Mouse (Mus musculus) intestine, embryonic 16.5 days (tissue): ENCODE results near the gene Mycl. TPM values are rescaled to one million over a fixed set of nuclear protein-coding genes. Genes with fewer than 3 reads are reported as not detected.
A peak's percentile ranks its signal among the peaks of the same experiment; 100 is the strongest.
"Not testable (repeated sequence)": the region's sequence is repeated elsewhere in the genome, so short reads cannot be mapped to it uniquely, and the experiment has no call there.

ENCODE experiments used
- ATAC-seq: fragments of 200-750 bp; cut with Nextera tagmentation; 2 replicates; pipeline ENCODE4 v1.8.0; 2017; ENCODE audit warnings: moderate TSS enrichment, moderate library complexity
- H3K27ac ChIP-seq: fragments of 300-500 bp; sonication (generic); 2 replicates; pipeline ENCODE4 v1.5.1; 2014; ENCODE audit warnings: mild to moderate bottlenecking, low read length
- H3K27me3 ChIP-seq: fragments of 300-500 bp; sonication (generic); replicated peaks from 2 replicates; pipeline ENCODE4 v1.6.1; 2014; ENCODE audit warnings: low read length, control low read depth, mixed read lengths; ENCODE audit not compliant: control insufficient read depth, insufficient read depth
- H3K36me3 ChIP-seq: fragments of 300-500 bp; sonication (generic); 2 replicates; pipeline ENCODE4 v1.6.1; 2014; ENCODE audit warnings: low read length, control low read depth; ENCODE audit not compliant: control insufficient read depth, insufficient read depth
- H3K4me1 ChIP-seq: fragments of 300-500 bp; sonication (generic); 2 replicates; pipeline ENCODE4 v1.6.1; 2014; ENCODE audit warnings: low read length, control low read depth, mixed read lengths; ENCODE audit not compliant: control insufficient read depth, insufficient read depth
- H3K4me2 ChIP-seq: fragments of 300-500 bp; sonication (generic); 2 replicates; pipeline ENCODE4 v1.6.1; 2014; ENCODE audit warnings: low read depth, low read length, control low read depth
- H3K4me3 ChIP-seq: fragments of 300-500 bp; sonication (generic); 2 replicates; pipeline ENCODE4 v1.5.1; 2014; ENCODE audit warnings: mild to moderate bottlenecking, low read length
- H3K9ac ChIP-seq: fragments of 300-500 bp; sonication (generic); 2 replicates; pipeline ENCODE4 v1.6.1; 2014; ENCODE audit warnings: low read depth, low read length
- H3K9me3 ChIP-seq: fragments of 300-500 bp; sonication (generic); 2 replicates; pipeline ENCODE4 v1.6.1; 2016; ENCODE audit warnings: low read length, control low read depth; ENCODE audit not compliant: control insufficient read depth
- WGBS: fragments of 180-500 bp; shearing (Covaris S2); extraction: QIAGEN DNeasy Blood & Tissue Kit; methylation state at CpG from one replicate; pipeline ENCODE4 v1.1.7; 2014; 5-methylcytosine and 5-hydroxymethylcytosine counted together
- polyA plus RNA-seq: library from polyadenylated mRNA; unstranded; fragments of >200 nt; fragmentation: Nextera tagmentation; extraction: Ambion mirVana; gene quantifications from 2 replicates; pipeline ENCODE4 v1.2.1, GENCODE M21; 2015

Mycl gene
- polyA plus RNA-seq, 1 experiment from 2014 or later = 5.1 TPM

DNA sequence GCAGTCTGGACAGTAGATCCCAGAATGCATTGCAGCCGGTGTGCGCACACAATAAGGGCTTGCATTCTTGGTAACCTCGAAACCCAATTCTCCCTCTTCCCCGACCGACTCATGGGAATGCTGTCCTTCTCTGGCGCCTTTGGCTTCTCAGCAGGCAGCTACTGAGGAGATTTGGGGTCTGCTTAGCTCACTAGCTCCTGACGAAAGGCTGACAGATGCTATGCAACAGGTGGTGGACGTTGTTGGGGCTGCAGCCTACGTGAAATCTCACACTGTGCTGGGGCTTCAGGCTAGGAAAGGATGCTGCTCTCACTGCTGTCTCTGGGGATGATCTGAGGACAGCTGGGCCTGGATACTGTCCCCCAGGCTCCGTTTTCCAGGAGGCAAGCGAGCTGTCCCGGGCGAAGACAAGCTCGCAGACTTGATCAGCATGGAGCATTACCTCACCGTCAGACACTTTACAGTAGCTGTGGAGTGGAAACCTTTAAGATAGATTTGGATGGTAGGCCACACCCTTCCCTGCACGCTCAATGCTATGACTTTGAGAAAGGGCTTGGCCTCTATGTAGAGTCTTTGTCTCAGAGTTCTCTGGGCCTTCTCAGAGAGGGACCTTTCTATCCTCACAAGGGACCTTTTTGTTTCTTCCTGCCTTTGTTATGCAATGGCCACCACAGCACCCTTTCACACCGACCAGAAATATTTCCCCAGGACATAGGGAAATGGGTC, 5.3 kb downstream of the Mycl start:
- Histone ChIP-seq H3K9ac (no peak overlapping the region), H3K27ac (no peak overlapping the region), H3K4me3 (no peak overlapping the region), H3K4me2 (no peak overlapping the region), H3K4me1 (peaks cover 9% of the 10 kb centered on the region; the same call in 1 of the 2 replicates), H3K36me3 (no peaks in the 10 kb centered on the region), H3K27me3 (0 out of 2 replicates have a peak, but pooled peaks cover 2% of the 10 kb centered on the region), H3K9me3 (no peaks in the 10 kb centered on the region)
- 72% methylated on average over 17 of the region's 17 CpGs for WGBS
- ATAC-seq = no peak

DNA sequence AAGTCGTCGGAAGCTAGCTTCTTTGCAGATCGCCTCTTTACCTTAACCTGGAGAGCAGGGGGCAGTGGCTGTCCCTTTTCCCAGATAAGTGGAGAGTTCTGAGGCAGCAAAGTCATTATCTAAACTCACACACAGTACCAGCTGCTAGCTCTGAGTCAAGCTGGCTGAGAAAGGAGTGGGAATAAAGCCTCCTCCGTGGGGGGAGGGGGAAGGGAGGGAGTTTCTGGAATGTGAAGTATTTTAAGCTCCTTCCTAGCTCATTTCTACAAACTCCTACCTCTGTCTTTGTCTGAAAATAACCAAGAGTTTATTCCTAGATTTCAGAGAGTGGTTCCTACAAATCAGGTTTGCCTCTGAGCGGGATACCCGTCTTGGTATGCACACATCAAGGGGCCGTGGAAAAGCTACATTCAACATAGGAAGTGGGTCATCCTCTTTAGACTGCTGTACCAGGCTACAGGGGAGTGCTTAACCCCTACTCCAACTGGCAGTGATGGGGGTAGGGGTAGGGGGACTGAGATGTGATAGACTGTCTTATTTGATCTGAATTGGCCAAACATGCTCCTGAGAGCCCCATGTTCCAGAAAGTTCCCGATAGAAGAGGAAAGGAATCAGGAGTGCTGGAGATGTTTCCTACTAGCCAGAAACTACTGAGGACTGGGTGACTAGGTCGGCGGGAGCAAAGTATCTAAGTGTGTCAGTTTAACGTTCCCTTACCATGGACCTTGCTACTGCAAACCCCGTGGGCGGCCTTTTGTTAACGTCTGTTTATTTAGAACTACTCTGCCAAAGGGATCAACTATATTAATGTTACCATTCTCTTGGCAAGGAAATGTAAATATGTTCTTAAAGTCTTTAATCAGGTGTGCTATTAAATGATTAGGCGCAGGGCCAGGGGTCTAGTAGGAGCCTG, 9.9 kb downstream of the Mycl start:
- H3K4me1 ChIP-seq = peaks cover 5% of the 10 kb centered on the region; the same call in 1 of the 2 replicates
- no peaks in the 10 kb centered on the region for H3K9me3 ChIP-seq
- H3K4me3 ChIP-seq = no peak overlapping the region
- no peaks in the 10 kb centered on the region for H3K36me3 ChIP-seq
- 25% methylated on average over 15 of the region's 15 CpGs for WGBS
- H3K27ac ChIP-seq = no peak overlapping the region
- no peak overlapping the region for H3K4me2 ChIP-seq
- ATAC-seq = peak; percentile 50; the same call in 1 of the 2 replicates
- no peak overlapping the region for H3K9ac ChIP-seq
- H3K27me3 ChIP-seq = no peaks in the 10 kb centered on the region

DNA sequence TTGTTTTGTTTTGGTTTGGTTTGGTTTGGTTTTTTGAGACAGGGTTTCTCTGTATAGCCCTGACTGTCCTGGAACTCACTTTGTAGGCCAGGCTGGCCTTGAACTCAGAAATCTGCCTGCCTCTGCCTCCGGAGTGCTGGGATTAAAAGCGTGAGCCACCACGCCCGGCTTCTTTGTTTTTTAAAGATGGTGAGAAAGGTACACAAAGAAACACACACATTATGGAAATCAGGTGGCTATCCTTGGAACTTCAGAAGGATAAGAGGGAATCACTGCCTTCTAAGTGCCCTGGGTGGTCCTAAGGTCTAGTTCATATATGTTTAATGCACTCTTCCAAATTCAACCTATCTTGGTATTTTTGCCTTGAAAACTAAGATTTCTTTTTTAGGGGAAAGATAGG, 17.0 kb downstream of the Mycl start:
- H3K27ac ChIP-seq, H3K36me3 ChIP-seq, H3K4me1 ChIP-seq, H3K4me3 ChIP-seq, ATAC-seq, H3K9ac ChIP-seq, H3K9me3 ChIP-seq, H3K27me3 ChIP-seq, H3K4me2 ChIP-seq: not testable (repeated sequence)
- WGBS = 88% methylated on average over 4 of the region's 4 CpGs

DNA sequence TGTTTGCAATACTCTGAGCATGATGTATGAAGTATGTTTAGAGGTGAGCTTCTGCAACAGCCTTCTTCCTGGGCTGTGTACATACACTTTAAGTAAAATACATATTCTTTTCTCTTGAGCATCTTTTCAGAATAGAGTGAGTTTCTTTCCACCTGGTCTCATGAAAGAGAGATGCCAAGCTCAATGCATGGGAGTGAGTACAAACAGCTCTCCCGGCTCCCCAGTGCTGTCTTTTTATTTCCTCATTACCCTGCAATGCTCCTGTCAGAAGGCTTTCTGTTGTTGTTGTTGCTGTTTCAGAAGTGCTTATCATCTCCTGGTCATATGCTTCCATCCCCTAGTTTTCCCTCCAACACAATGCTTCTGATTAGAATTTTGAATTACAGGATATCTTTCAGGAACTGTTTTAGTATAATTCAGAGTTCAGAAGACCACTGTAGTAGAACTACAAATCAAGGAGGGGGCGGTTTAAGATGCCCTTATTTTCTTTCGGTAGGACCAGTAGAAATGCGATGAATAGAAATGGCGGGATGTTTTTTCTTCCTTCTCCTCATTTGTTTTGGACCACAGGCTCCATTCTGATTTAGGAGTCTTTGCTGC, 18.0 kb downstream of the Mycl start:
- no peak overlapping the region for H3K9ac ChIP-seq
- no peak for ATAC-seq
- no peaks in the 10 kb centered on the region for H3K9me3 ChIP-seq
- H3K4me3 ChIP-seq = no peak overlapping the region
- H3K27me3 ChIP-seq = no peaks in the 10 kb centered on the region
- H3K36me3 ChIP-seq = no peaks in the 10 kb centered on the region
- 62% methylated on average over 5 of the region's 5 CpGs for WGBS
- H3K4me1 ChIP-seq = peaks cover 11% of the 10 kb centered on the region
- H3K27ac ChIP-seq = no peak overlapping the region
- H3K4me2 ChIP-seq = no peak overlapping the region

DNA sequence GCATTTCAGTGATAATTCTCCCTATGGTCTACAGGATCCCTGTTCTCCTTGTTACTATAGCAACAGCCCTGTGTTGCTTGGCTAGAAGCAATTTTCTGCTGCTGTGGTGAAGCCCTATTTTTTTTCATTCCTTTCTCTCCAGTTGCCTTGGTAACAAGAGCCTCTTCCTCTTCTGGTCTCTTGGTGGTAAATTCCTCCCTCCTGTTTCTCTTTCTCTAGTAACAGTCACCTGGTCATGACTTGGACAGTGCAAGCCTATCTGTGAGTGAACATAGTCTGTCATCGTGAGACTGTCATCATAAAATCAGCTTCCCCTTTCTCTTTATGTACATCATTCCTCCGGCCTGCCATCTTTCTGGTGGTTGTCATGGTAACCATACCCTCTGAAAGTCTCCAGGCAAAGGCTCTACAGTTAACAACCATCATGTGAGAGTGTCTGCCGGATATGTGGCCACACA, 18.5 kb downstream of the Mycl start:
- Histone ChIP-seq H3K36me3 (no peaks in the 10 kb centered on the region), H3K4me1 (peaks cover 16% of the 10 kb centered on the region), H3K9ac (no peak overlapping the region), H3K27ac (no peak overlapping the region), H3K4me3 (no peak overlapping the region), H3K27me3 (no peaks in the 10 kb centered on the region), H3K4me2 (no peak overlapping the region), H3K9me3 (no peaks in the 10 kb centered on the region)
- ATAC-seq = no peak
- WGBS = 37% methylated on average over 3 of the region's 3 CpGs

DNA sequence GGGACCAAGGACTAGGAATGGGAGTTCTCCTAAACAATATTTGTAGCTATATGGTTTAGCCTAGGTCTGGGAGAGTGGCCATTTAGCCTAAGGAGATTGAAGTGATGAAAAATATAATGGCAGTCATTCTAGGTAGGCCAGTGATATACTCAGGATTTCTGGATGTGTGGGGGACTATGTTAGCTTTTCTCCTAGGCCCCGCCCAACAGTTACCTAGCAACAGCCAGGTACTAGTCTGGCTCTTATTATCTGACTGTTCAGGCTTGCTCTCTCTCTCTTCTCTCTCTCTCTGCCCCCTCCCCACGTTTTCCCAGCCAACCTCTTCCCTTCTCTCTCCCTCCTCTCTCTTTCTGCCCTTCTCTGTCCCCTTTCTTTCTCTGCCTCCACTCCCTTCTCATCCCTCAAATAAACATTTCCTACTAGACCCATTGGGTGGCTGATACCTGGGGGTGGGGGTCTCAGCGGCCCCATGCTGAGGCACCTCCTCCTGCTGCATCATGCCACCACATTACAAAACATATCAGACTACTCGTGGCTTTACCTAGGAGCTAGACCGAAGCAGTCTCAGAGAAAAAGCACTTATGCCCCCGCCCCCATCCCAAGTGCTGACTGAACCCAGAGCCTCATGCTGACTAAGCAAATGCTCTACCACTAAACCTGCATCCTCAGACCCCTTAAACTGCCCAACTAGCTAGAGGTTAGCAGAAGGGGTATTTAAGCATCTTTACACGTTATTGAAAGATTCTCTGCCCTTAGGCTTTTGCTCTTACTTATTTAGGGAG, 19.2 kb downstream of the Mycl start:
- Histone ChIP-seq H3K4me3 (no peak overlapping the region), H3K9ac (no peak overlapping the region), H3K27me3 (no peaks in the 10 kb centered on the region), H3K27ac (no peak overlapping the region), H3K4me2 (no peak overlapping the region), H3K36me3 (no peaks in the 10 kb centered on the region), H3K9me3 (no peaks in the 10 kb centered on the region), H3K4me1 (peaks cover 19% of the 10 kb centered on the region)
- 37% methylated on average over 7 of the region's 7 CpGs for WGBS
- no peak for ATAC-seq

DNA sequence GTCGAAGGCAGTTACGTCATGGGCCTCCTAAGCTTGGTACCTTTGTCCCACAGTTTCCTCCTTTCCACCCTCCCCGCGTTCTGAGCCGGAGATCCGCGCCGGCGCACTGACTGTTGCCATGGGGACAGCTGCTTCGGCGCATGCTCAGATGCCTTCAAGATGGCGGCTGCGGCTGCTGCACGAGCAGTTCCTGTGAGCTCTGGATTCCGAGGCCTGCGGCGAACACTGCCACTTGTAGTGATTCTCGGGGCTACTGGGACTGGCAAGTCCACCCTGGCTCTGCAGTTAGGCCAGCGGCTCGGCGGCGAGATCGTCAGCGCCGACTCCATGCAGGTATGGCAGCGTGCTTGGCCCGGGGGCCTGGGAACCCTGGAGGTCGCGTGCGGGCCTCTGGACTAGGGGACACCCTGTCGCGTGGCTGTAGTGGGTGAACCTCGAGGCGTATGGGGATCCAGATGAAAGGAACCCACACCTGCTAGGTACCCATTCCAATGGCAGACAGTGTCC, 21.1 kb downstream of the Mycl start, which contains the start of gene Trit1:
TSS of gene Trit1 (plus strand) at position 147 of the 507 bp plus-strand sequence.
- H3K4me3 ChIP-seq = peak within 1 kb of the TSS; percentile 83
- peaks cover 19% of the 10 kb centered on the region for H3K4me1 ChIP-seq
- peaks cover 3% of the 10 kb centered on the region; the same call in 1 of the 2 replicates for H3K36me3 ChIP-seq
- peak within 1 kb of the TSS; percentile 60 for H3K4me2 ChIP-seq
- H3K9me3 ChIP-seq = no peaks in the 10 kb centered on the region
- peak within 1 kb of the TSS; percentile 91 for H3K9ac ChIP-seq
- H3K27ac ChIP-seq = peak within 1 kb of the TSS; percentile 82
- H3K27me3 ChIP-seq = no peaks in the 10 kb centered on the region
- under 1% methylated on average over 34 of the region's 34 CpGs for WGBS
- peak; percentile 98 for ATAC-seq

DNA sequence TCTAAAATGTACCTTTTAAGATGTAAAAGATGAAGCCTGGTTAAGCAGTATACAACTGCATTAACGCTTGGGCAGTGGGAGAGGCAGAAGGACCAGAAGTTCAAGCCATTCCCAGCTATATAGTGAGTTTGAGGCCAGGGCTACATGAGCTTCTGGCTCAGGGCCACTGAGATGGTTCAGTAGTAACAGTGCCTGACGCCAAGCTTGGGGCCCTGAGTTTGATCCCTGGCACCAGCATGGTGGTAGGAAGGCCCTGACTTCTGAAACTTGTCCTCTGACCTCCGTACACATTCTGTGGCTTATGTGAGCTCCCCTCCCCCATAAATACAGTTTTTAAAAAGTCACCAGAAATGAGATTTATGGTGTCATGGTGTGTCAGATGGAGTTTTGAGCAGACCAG, 26.1 kb downstream of the Mycl start:
- Histone ChIP-seq H3K4me2 (no peak overlapping the region), H3K4me1 (peaks cover 19% of the 10 kb centered on the region), H3K9me3 (no peaks in the 10 kb centered on the region), H3K27me3 (no peaks in the 10 kb centered on the region), H3K36me3 (peaks cover 3% of the 10 kb centered on the region; the same call in 1 of the 2 replicates), H3K4me3 (no peak overlapping the region), H3K27ac (no peak overlapping the region), H3K9ac (no peak overlapping the region)
- ATAC-seq = no peak
- WGBS = 98% methylated on average over 3 of the region's 3 CpGs
